Mouse (Mus musculus) mammary gland, adult 2 months (tissue): ENCODE data around the gene Olfr800. TPM values are rescaled to one million over a fixed set of nuclear protein-coding genes. Genes with fewer than 3 reads are reported as not detected.

Experiments used
- polyA plus RNA-seq: library from polyadenylated mRNA; depleted of rRNA; stranded (reverse); fragments of >200 nt; gene quantifications from 2 replicates; pipeline ENCODE4 v1.2.3, GENCODE M21; 2012; ENCODE audit warnings: low replicate concordance; rRNA removed

Olfr800 gene
- polyA plus RNA-seq: not detected in 2 replicates

DNA sequence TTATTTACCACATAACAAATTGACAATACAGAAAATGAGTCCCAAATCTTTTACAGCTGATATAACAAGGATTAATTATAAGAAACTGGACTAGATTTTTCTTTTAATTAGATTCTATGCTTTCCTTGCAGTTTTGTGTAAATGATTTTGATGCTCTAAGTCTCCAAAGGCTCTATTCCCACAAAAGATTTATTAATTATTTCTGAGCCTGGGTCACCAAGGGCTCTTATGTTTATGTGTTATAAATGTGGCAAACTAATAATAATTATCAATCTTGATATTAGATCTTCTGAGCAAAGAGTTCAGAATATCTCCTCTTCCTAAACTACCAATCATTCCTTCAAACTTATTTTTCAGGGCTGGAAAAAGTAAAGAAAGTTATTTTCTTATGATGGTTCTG, at the start of gene Olfr800:
Gene Olfr800, plus strand, starts transcription at position 301 of the 400 bp plus-strand sequence.

DNA sequence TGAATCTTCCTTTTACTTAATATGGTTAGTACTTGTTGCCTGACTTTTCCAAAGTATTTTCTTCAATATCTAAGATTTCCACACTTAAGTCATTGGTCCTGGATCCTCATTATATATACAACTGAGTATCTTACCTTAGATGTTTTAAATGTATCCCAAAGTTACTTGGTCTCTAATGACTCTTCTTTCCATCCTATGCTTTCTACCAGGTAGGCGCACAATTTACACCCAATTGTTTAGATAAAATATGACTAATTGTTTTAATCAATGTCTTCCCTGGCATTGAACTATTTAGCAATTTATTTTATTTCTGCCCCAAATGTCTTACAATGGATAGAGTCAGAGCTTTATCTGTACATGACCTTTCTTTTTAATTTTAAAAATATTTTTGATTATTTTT, 45.0 kb upstream of the Olfr800 start, which contains the start of gene Olfr796:
Gene Olfr796, minus strand, starts transcription at position 101 of the 400 bp plus-strand sequence.

DNA sequence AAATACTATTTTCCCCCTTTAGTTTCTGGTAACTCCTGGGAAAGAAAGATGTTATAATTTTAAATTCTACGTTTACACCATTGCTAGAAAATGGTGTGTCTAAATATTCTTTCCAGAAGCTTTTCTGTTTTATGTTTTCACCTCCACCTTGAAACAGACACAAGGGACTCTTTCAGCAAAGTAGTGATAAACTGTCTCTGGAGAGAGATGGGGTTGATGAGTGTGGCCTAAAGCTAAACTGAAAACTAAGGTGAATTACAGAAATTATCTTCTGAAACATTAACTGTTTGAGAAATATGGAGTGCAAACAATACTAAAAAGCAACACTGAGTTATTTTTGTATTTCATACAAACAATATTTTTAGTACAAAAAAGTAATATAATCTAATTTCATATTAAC, 29.7 kb upstream of the Olfr800 start, which contains the start of gene Olfr798:
Gene Olfr798, minus strand, starts transcription at position 101 of the 400 bp plus-strand sequence.

DNA sequence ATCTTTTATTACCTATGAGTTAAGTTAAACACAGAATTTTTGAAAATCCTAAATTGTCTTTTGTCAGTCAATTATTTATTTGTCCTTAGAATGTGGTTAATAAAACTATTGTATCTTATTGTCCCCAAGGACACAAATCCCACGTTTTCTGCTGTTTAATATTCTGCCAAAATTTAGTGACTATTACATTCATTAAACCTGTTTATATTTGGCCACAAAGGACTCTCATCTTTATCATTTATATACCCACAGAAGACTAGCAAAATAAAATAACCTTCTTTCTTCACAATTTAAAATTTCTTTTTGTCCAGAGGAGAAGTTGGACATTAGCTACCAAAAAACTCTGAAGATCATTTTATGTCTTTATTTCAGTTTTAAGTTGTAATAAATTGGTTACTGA, 20.3 kb upstream of the Olfr800 start, which contains the start of gene Olfr799:
Gene Olfr799, plus strand, starts transcription at position 301 of the 400 bp plus-strand sequence.

DNA sequence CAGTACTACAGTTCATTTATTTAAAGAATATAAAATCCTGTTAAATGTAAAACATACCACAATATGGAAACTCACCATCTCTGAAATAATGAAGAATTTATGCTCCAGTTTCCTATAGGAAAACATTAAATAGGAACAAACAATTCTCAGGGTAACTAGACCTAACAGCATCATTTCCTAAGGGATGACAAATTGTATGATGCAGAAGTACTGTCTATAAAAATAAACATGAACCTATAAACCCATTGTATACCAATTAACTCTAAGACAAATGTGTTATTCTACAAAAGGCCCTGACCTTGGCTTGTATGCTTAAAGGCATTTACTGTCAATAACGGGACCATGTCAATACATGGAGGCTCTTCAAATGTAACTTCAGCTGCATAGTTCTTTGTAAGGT, 16.3 kb downstream of the Olfr800 start, which contains the start of gene Olfr801:
Gene Olfr801, minus strand, starts transcription at position 101 of the 400 bp plus-strand sequence.

DNA sequence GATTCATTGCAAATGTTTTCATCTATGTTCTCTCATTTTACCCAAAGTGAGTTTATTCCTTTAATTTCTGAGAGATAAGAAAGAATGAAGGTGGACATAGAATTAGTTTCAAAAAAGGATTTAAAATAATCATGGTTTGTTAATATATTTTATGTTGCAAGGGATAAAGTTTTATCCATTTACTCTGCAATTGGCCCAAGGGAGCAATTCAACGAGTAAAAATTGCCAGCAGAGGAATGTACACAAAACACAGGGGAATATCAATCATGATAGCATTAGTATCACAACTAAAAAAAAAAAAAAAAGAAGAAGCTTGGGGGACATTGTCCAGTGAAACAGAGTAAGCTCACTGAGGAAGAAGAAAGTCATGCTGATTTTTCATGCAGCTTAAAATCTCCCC, 30.6 kb downstream of the Olfr800 start, which contains the start of gene Olfr802:
Gene Olfr802, minus strand, starts transcription at position 101 of the 400 bp plus-strand sequence.

DNA sequence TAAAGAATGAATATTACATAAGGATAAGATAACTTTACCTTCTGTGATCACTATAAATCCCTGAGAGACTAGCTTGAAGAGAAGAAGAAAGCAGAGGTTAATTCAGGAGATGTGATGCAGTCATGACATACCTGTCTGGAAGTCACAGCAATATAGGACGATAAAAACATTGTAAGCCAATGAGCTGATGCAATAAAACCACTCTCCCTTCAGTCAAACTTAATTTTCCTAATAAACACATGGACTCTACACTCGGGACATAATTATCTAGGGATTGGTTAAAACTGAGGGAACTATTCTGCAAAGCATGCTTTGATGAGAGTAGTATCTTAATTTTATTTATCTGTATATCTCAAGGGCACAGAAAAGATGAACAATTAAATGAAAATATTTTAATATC, 36.7 kb downstream of the Olfr800 start, which contains the start of gene Olfr803:
Gene Olfr803, minus strand, starts transcription at position 101 of the 400 bp plus-strand sequence.

DNA sequence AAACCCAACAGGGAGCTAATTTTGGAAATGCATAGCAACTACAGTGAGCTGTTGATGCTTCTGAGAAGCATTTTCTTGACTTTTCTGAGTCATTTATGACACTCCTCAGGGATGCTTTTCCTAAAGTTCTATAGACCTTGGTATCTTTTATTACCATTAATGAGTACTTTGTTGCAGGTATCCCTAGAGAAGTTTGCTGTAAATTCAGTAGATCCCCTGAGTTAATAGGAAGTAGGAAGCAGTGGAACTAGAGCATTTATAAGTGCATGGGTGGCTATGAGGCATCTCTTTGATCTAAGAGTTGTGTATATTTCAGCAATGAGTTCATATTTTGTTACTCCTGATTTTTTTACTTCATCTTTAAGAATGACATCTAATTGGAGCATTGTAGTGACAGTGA, 45.4 kb downstream of the Olfr800 start, which contains the start of gene Olfr804:
Gene Olfr804, plus strand, starts transcription at position 301 of the 400 bp plus-strand sequence.

Other genes starting within 250 kb of the Olfr800 start
- gene Olfr786, start 230.4 kb upstream of the Olfr800 start, polyA plus RNA-seq: not detected in 2 replicates
- not detected in 2 replicates for gene Olfr787, start 195.8 kb upstream of the Olfr800 start, polyA plus RNA-seq
- not detected in 2 replicates for gene Olfr788, start 186.7 kb upstream of the Olfr800 start, polyA plus RNA-seq
- gene Olfr789, start 172.9 kb upstream of the Olfr800 start, polyA plus RNA-seq: not detected in 2 replicates
- not detected in 2 replicates for gene Olfr790, start 159.2 kb upstream of the Olfr800 start, polyA plus RNA-seq
- not detected in 2 replicates for gene Olfr791, start 135.9 kb upstream of the Olfr800 start, polyA plus RNA-seq
- not detected in 2 replicates for gene Olfr792, start 118.5 kb upstream of the Olfr800 start, polyA plus RNA-seq
- not detected in 2 replicates for gene Olfr794, start 90.0 kb upstream of the Olfr800 start, polyA plus RNA-seq
- gene Olfr796, start 45.1 kb upstream of the Olfr800 start, polyA plus RNA-seq: not detected in 2 replicates
- gene Olfr798, start 29.8 kb upstream of the Olfr800 start, polyA plus RNA-seq: not detected in 2 replicates
- gene Olfr799, start 20.2 kb upstream of the Olfr800 start, polyA plus RNA-seq: not detected in 2 replicates
- gene Olfr801, start 16.2 kb downstream of the Olfr800 start, polyA plus RNA-seq: not detected in 2 replicates
- not detected in 2 replicates for gene Olfr802, start 30.5 kb downstream of the Olfr800 start, polyA plus RNA-seq
- not detected in 2 replicates for gene Olfr803, start 36.6 kb downstream of the Olfr800 start, polyA plus RNA-seq
- gene Olfr804, start 45.5 kb downstream of the Olfr800 start, polyA plus RNA-seq: not detected in 2 replicates
- not detected in 2 replicates for gene Olfr805, start 71.7 kb downstream of the Olfr800 start, polyA plus RNA-seq
- not detected in 2 replicates for gene Olfr806, start 84.2 kb downstream of the Olfr800 start, polyA plus RNA-seq
- gene Olfr807, start 100.1 kb downstream of the Olfr800 start, polyA plus RNA-seq: not detected in 2 replicates
- gene Olfr808, start 107.8 kb downstream of the Olfr800 start, polyA plus RNA-seq: not detected in 2 replicates
- gene Olfr809, start 116.9 kb downstream of the Olfr800 start, polyA plus RNA-seq: not detected in 2 replicates
- gene Olfr810, start 137.2 kb downstream of the Olfr800 start, polyA plus RNA-seq: not detected in 2 replicates
- not detected in 2 replicates for gene Olfr811, start 146.7 kb downstream of the Olfr800 start, polyA plus RNA-seq
- not detected in 2 replicates for gene Olfr812, start 188.4 kb downstream of the Olfr800 start, polyA plus RNA-seq
- not detected in 2 replicates for gene Olfr813, start 197.7 kb downstream of the Olfr800 start, polyA plus RNA-seq
- not detected in 2 replicates for gene Olfr814, start 222.2 kb downstream of the Olfr800 start, polyA plus RNA-seq
- gene Olfr815, start 248.2 kb downstream of the Olfr800 start, polyA plus RNA-seq: not detected in 2 replicates